Mouse (Mus musculus) liver, postnatal 0 days (tissue): ENCODE measurements around the gene Rph3a. TPM values are rescaled to one million over a fixed set of nuclear protein-coding genes. Genes with fewer than 3 reads are reported as not detected.
A peak's percentile ranks its signal among the peaks of the same experiment; 100 is the strongest.
"Not testable (repeated sequence)": the region's sequence is repeated elsewhere in the genome, so short reads cannot be mapped to it uniquely, and the experiment has no call there.

ENCODE experiments used
- ATAC-seq: fragments of 200-750 bp; cut with Nextera tagmentation; 2 replicates; pipeline ENCODE4 v1.8.0; 2017; ENCODE audit warnings: mild to moderate bottlenecking, moderate library complexity
- DNase-seq: peaks from one replicate; pipeline ENCODE4 v3.0.0-alpha.2; 2016
- H3K27ac ChIP-seq: fragments of 300-500 bp; sonication (generic); 2 replicates; pipeline ENCODE4 v1.5.1; 2014; ENCODE audit warnings: antibody characterized with exemption, moderate library complexity, mild to moderate bottlenecking, low read depth
- H3K27me3 ChIP-seq: fragments of 300-500 bp; sonication (generic); 2 replicates; pipeline ENCODE4 v1.6.1; 2014; ENCODE audit warnings: low read length, control low read depth, mixed read lengths; ENCODE audit not compliant: insufficient read depth
- H3K36me3 ChIP-seq: fragments of 300-500 bp; sonication (generic); replicated peaks from 2 replicates; pipeline ENCODE4 v1.6.1; 2014; ENCODE audit warnings: mild to moderate bottlenecking, control low read depth, low read length, moderate library complexity, mixed read lengths; ENCODE audit not compliant: insufficient read depth
- H3K4me1 ChIP-seq: fragments of 300-500 bp; sonication (generic); 2 replicates; pipeline ENCODE4 v1.6.1; 2014; ENCODE audit warnings: antibody characterized with exemption, mild to moderate bottlenecking, control low read depth; ENCODE audit not compliant: insufficient read depth
- H3K4me2 ChIP-seq: fragments of 300-500 bp; sonication (generic); 2 replicates; pipeline ENCODE4 v1.6.1; 2014; ENCODE audit warnings: low read depth, mild to moderate bottlenecking, low read length, moderate library complexity, mixed read lengths
- H3K4me3 ChIP-seq: fragments of 300-500 bp; sonication (generic); 2 replicates; pipeline ENCODE4 v1.5.1; 2014; ENCODE audit warnings: low read depth, low read length
- H3K9ac ChIP-seq: fragments of 300-500 bp; sonication (generic); replicated peaks from 2 replicates; pipeline ENCODE4 v1.6.1; 2014; ENCODE audit warnings: mild to moderate bottlenecking, moderate library complexity
- H3K9me3 ChIP-seq: fragments of 300-500 bp; sonication (generic); 2 replicates; pipeline ENCODE4 v1.6.1; 2016; ENCODE audit warnings: mild to moderate bottlenecking, control low read depth, low read length, mixed read lengths
- CTCF ChIP-seq: sonication (generic); IDR thresholded peaks from 2 replicates; pipeline ENCODE4 v1.5.1; 2016; ENCODE audit warnings: antibody characterized with exemption, low read depth
- EP300 ChIP-seq: IDR thresholded peaks from 2 replicates; pipeline ENCODE4 v1.6.1; 2016; ENCODE audit warnings: antibody characterized with exemption, low read depth, mild to moderate bottlenecking
- WGBS: fragments of 180-500 bp; shearing (Covaris S2); extraction: QIAGEN DNeasy Blood & Tissue Kit; methylation state at CpG from one replicate; pipeline ENCODE4 v1.1.7; 2014; ENCODE audit not compliant: insufficient replicate concordance; 5-methylcytosine and 5-hydroxymethylcytosine counted together
- polyA plus RNA-seq: library from polyadenylated mRNA; unstranded; fragments of >200 nt; fragmentation: Nextera tagmentation; extraction: Ambion mirVana; gene quantifications from 2 replicates; pipeline ENCODE4 v1.2.1, GENCODE M21; 2015

The Rph3a gene
- polyA plus RNA-seq, 1 experiment from 2014 or later = 0.02 TPM

DNA sequence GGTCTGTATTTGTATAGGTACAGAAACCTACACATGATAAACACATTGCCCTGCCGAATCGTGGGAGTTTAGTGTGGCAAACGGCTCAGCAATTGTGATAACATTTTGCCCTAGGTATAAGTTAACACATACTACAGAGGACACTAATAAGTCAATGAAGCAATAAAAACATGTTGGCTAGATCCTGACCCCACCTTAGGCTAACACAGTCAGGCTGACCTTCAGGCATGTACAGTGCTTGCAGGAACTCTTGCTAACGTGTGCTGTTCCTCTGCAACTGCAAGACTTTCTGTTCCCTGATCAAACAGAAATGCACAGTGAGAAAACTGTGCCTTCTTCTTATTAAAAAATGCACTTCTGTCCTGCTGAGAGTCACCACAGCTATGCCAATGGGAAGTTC lies 85.9 kb downstream of the Rph3a start:
- Histone ChIP-seq H3K27ac (no peak overlapping the region), H3K9ac (no peak overlapping the region), H3K4me3 (no peak overlapping the region), H3K27me3 (no peaks in the 10 kb centered on the region), H3K9me3 (no peaks in the 10 kb centered on the region), H3K36me3 (no peaks in the 10 kb centered on the region), H3K4me2 (no peak overlapping the region), H3K4me1 (no peaks in the 10 kb centered on the region)
- TF ChIP-seq CTCF = no peak
- no peak for TF ChIP-seq EP300
- WGBS = 57% methylated on average over 4 of the region's 4 CpGs
- no peak for DNase-seq
- no peak for ATAC-seq

- 55% methylated on average over 3 of the region's 3 CpGs for WGBS
- Histone ChIP-seq H3K27ac (no peak overlapping the region), H3K4me2 (no peak overlapping the region), H3K4me3 (no peak overlapping the region), H3K4me1 (no peaks in the 10 kb centered on the region), H3K9me3 (no peaks in the 10 kb centered on the region), H3K36me3 (no peaks in the 10 kb centered on the region), H3K27me3 (no peaks in the 10 kb centered on the region), H3K9ac (no peak overlapping the region)
- TF ChIP-seq CTCF (no peak), EP300 (no peak)
- ATAC-seq (no peak), DNase-seq (no peak)
Measured at GRCm38 (mm10) chr5:120920296-120920695, 89.6 kb downstream of the Rph3a start.

- not testable (repeated sequence) for H3K9ac ChIP-seq, H3K36me3 ChIP-seq, H3K4me1 ChIP-seq, H3K4me3 ChIP-seq, ATAC-seq, DNase-seq, H3K9me3 ChIP-seq, H3K27ac ChIP-seq, H3K4me2 ChIP-seq, H3K27me3 ChIP-seq
- WGBS = 48% methylated on average over 2 of the region's 2 CpGs
Measured at GRCm38 (mm10) chr5:120919156-120919935, 90.5 kb downstream of the Rph3a start.

DNA sequence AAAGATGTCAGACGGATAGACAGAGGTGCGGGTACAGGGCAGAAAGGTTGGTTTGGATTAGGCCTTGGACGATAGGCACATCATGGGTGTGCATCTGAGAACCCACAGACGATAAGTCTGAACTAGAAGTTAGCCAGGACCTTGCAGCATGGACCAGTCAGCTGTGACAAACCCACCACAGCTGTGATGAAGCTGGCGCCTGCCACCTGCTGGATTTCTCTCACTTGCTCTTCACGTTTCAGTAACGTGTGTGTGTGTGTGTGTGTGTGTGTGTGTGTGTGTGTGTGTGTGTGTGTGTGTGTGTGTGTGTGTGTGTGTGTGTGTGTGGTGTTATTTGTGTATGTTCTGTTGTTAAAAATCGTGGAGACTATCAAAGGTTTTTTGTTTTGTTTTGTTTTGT lies 95.7 kb downstream of the Rph3a start, which contains the start of gene Oas1d:
Oas1d (plus strand) TSS at position 333 of the 400 bp plus-strand sequence.
- not testable (repeated sequence) for H3K4me1 ChIP-seq, H3K9ac ChIP-seq, DNase-seq, H3K36me3 ChIP-seq, H3K9me3 ChIP-seq, H3K4me3 ChIP-seq, H3K27me3 ChIP-seq, ATAC-seq, H3K4me2 ChIP-seq, H3K27ac ChIP-seq
- 42% methylated on average over 8 of the region's 8 CpGs for WGBS
- TF ChIP-seq CTCF = 0 out of 2 replicates have a peak, but pooled peaks have one; percentile 25

GRCm38 (mm10) chr5:120908196-120908920 lies 101.5 kb downstream of the Rph3a start:
- Histone ChIP-seq H3K27me3 (no peaks in the 10 kb centered on the region), H3K4me2 (no peak overlapping the region), H3K4me1 (no peaks in the 10 kb centered on the region), H3K36me3 (no peaks in the 10 kb centered on the region), H3K27ac (no peak overlapping the region), H3K9ac (no peak overlapping the region), H3K9me3 (no peaks in the 10 kb centered on the region), H3K4me3 (no peak overlapping the region)
- ATAC-seq (no peak), DNase-seq (no peak)
- TF ChIP-seq CTCF (no peak), EP300 (no peak)
- 50% methylated on average over 7 of the region's 7 CpGs for WGBS

- ATAC-seq = peak; percentile 27; the same call in 1 of the 2 replicates
- Histone ChIP-seq H3K4me3 (peak within 1 kb of the TSS; percentile 43), H3K9ac (peak within 1 kb of the TSS; percentile 53), H3K4me2 (peak within 1 kb of the TSS; percentile 61), H3K27ac (0 out of 2 replicates have a peak within 1 kb of the TSS, but pooled peaks have one; percentile 29)
- 35% methylated on average over 8 of the region's 12 CpGs for WGBS
- not testable (repeated sequence) for H3K4me1 ChIP-seq, H3K27me3 ChIP-seq, H3K9me3 ChIP-seq, DNase-seq, H3K36me3 ChIP-seq
Measured at GRCm38 (mm10) chr5:120906791-120907733, 102.8 kb downstream of the Rph3a start, which contains the start of gene Oas1a. Gene Oas1a, minus strand, starts transcription at chr5:120907521.
